Mouse (Mus musculus) heart, embryonic 16.5 days (tissue): ENCODE measurements at regions not wholly inside any gene's neighbourhood (a gene's known extent, or its start where the extent isn't known, plus 50 kb on each side); places are given as distances from the start of the nearest gene placed in this dataset.

Experiments
- ATAC-seq: fragments of 200-750 bp; cut with Nextera tagmentation; replicated peaks from 2 replicates; pipeline ENCODE4 v1.8.0; 2017; ENCODE audit warnings: moderate number of reproducible peaks; ENCODE audit not compliant: insufficient read depth, low FRiP score; ENCODE audit errors: extremely low read depth
- H3K27ac ChIP-seq: fragments of 300-500 bp; sonication (generic); 2 replicates; pipeline ENCODE4 v1.5.1; 2014; ENCODE audit warnings: mild to moderate bottlenecking, low read length, control low read depth, moderate library complexity
- H3K27me3 ChIP-seq: fragments of 300-500 bp; sonication (generic); 2 replicates; pipeline ENCODE4 v1.6.1; 2014; ENCODE audit warnings: low read length, mixed read lengths; ENCODE audit not compliant: control insufficient read depth, insufficient read depth
- H3K36me3 ChIP-seq: fragments of 300-500 bp; sonication (generic); 2 replicates; pipeline ENCODE4 v1.6.1; 2014; ENCODE audit not compliant: control insufficient read depth, insufficient read depth
- H3K4me1 ChIP-seq: fragments of 300-500 bp; sonication (generic); 2 replicates; pipeline ENCODE4 v1.6.1; 2014; ENCODE audit warnings: low read length, mixed read lengths; ENCODE audit not compliant: control insufficient read depth, insufficient read depth
- H3K4me2 ChIP-seq: fragments of 300-500 bp; sonication (generic); 2 replicates; pipeline ENCODE4 v1.6.1; 2014; ENCODE audit warnings: low read depth, mild to moderate bottlenecking, control low read depth, low read length
- H3K4me3 ChIP-seq: fragments of 300-500 bp; sonication (generic); 2 replicates; pipeline ENCODE4 v1.5.1; 2014; ENCODE audit warnings: mild to moderate bottlenecking, control low read depth, low read length
- H3K9ac ChIP-seq: fragments of 300-500 bp; sonication (generic); 2 replicates; pipeline ENCODE4 v1.6.1; 2014; ENCODE audit warnings: low read length, control low read depth
- H3K9me3 ChIP-seq: fragments of 300-500 bp; sonication (generic); replicated peaks from 2 replicates; pipeline ENCODE4 v1.6.1; 2016; ENCODE audit warnings: low read length; ENCODE audit not compliant: control insufficient read depth
- WGBS: fragments of 180-500 bp; shearing (Covaris S2); extraction: QIAGEN DNeasy Blood & Tissue Kit; methylation state at CpG from one replicate; pipeline ENCODE4 v1.1.7; 2014; 5-methylcytosine and 5-hydroxymethylcytosine counted together

- Histone ChIP-seq H3K4me1 (0 out of 2 replicates have a peak, but pooled peaks cover 2% of the 10 kb centered on the region), H3K36me3 (no peaks in the 10 kb centered on the region), H3K4me3 (no peak overlapping the region), H3K4me2 (no peak overlapping the region), H3K27ac (no peak overlapping the region), H3K27me3 (no peaks in the 10 kb centered on the region), H3K9ac (no peak overlapping the region), H3K9me3 (peaks cover 4% of the 10 kb centered on the region)
- ATAC-seq, result no peak
- 36% methylated on average over 3 of the region's 3 CpGs for WGBS
Measured at GRCm38 (mm10) chr1:164678303-164678702, 118.1 kb upstream of the Dpt start.

- WGBS, result 93% methylated on average over 1 of the region's 1 CpGs
- H3K36me3 ChIP-seq, result no peaks in the 10 kb centered on the region
- ATAC-seq, result no peak
- H3K9ac ChIP-seq, result no peak overlapping the region
- peaks cover 3% of the 10 kb centered on the region for H3K4me1 ChIP-seq
- no peaks in the 10 kb centered on the region for H3K27me3 ChIP-seq
- H3K4me3 ChIP-seq, result no peak overlapping the region
- H3K9me3 ChIP-seq, result no peaks in the 10 kb centered on the region
- no peak overlapping the region for H3K4me2 ChIP-seq
- H3K27ac ChIP-seq, result no peak overlapping the region
Measured at GRCm38 (mm10) chr1:164652244-164652643, 144.2 kb upstream of the Dpt start.

GRCm38 (mm10) chr1:164637901-164638462 is 158.5 kb upstream of the Dpt start:
- Histone ChIP-seq H3K4me2 (no peak overlapping the region), H3K36me3 (no peaks in the 10 kb centered on the region), H3K9me3 (no peaks in the 10 kb centered on the region), H3K27ac (no peak overlapping the region), H3K4me3 (no peak overlapping the region), H3K27me3 (no peaks in the 10 kb centered on the region), H3K4me1 (no peaks in the 10 kb centered on the region), H3K9ac (no peak overlapping the region)
- no peak for ATAC-seq
- WGBS, result 85% methylated on average over 7 of the region's 7 CpGs

GRCm38 (mm10) chr1:164631679-164632078 is 164.8 kb upstream of the Dpt start:
- H3K4me3 ChIP-seq, result no peak overlapping the region
- H3K4me2 ChIP-seq, result no peak overlapping the region
- no peak overlapping the region for H3K9ac ChIP-seq
- H3K9me3 ChIP-seq, result no peaks in the 10 kb centered on the region
- no peaks in the 10 kb centered on the region for H3K27me3 ChIP-seq
- no peak overlapping the region for H3K27ac ChIP-seq
- no peaks in the 10 kb centered on the region for H3K36me3 ChIP-seq
- no peak for ATAC-seq
- WGBS, result 63% methylated on average over 6 of the region's 6 CpGs
- no peaks in the 10 kb centered on the region; the same call in 1 of the 2 replicates for H3K4me1 ChIP-seq

- Histone ChIP-seq H3K4me2 (no peak overlapping the region), H3K36me3 (no peaks in the 10 kb centered on the region), H3K9ac (no peak overlapping the region), H3K9me3 (no peaks in the 10 kb centered on the region), H3K4me1 (no peaks in the 10 kb centered on the region; the same call in 1 of the 2 replicates), H3K27me3 (no peaks in the 10 kb centered on the region), H3K27ac (no peak overlapping the region), H3K4me3 (no peak overlapping the region)
- ATAC-seq, result no peak
- WGBS, result 65% methylated on average over 8 of the region's 8 CpGs
Measured at GRCm38 (mm10) chr1:164628840-164629239, 167.6 kb upstream of the Dpt start.

- Histone ChIP-seq H3K9me3 (no peaks in the 10 kb centered on the region), H3K36me3 (no peaks in the 10 kb centered on the region), H3K4me2 (no peak overlapping the region), H3K9ac (no peak overlapping the region), H3K27me3 (no peaks in the 10 kb centered on the region), H3K27ac (no peak overlapping the region), H3K4me1 (peaks cover 2% of the 10 kb centered on the region; the same call in 1 of the 2 replicates), H3K4me3 (no peak overlapping the region)
- no peak for ATAC-seq
- 90% methylated on average over 4 of the region's 4 CpGs for WGBS
Measured at GRCm38 (mm10) chr1:164622946-164623345, 164.8 kb upstream of the Atp1b1 start.

- no peak for ATAC-seq
- no peak overlapping the region for H3K4me2 ChIP-seq
Measured at GRCm38 (mm10) chr1:164622417-164622816, 164.3 kb upstream of the Atp1b1 start.

GRCm38 (mm10) chr1:164620129-164620528 is 162.0 kb upstream of the Atp1b1 start:
- H3K4me3 ChIP-seq, result no peak overlapping the region
- H3K9me3 ChIP-seq, result no peaks in the 10 kb centered on the region
- H3K27me3 ChIP-seq, result no peaks in the 10 kb centered on the region
- H3K27ac ChIP-seq, result no peak overlapping the region
- 74% methylated on average over 1 of the region's 1 CpGs for WGBS
- ATAC-seq, result no peak
- H3K36me3 ChIP-seq, result no peaks in the 10 kb centered on the region
- H3K4me2 ChIP-seq, result no peak overlapping the region
- no peak overlapping the region for H3K9ac ChIP-seq
- peaks cover 2% of the 10 kb centered on the region; the same call in 1 of the 2 replicates for H3K4me1 ChIP-seq

More at GRCm38 (mm10) chr1:164622417-164622816, 164.3 kb upstream of the Atp1b1 start:
- no peaks in the 10 kb centered on the region for H3K9me3 ChIP-seq
- H3K27me3 ChIP-seq, result no peaks in the 10 kb centered on the region
- no peak overlapping the region for H3K9ac ChIP-seq
- no peaks in the 10 kb centered on the region for H3K36me3 ChIP-seq
- 90% methylated on average over 3 of the region's 3 CpGs for WGBS
- no peak overlapping the region for H3K4me3 ChIP-seq
- no peak overlapping the region for H3K27ac ChIP-seq
- peaks cover 2% of the 10 kb centered on the region; the same call in 1 of the 2 replicates for H3K4me1 ChIP-seq

- H3K27ac ChIP-seq, result no peak overlapping the region
- no peaks in the 10 kb centered on the region for H3K27me3 ChIP-seq
- H3K36me3 ChIP-seq, result no peaks in the 10 kb centered on the region
- no peak overlapping the region for H3K9ac ChIP-seq
- no peak overlapping the region for H3K4me3 ChIP-seq
- H3K4me1 ChIP-seq, result peaks cover 2% of the 10 kb centered on the region; the same call in 1 of the 2 replicates
- no peak overlapping the region for H3K4me2 ChIP-seq
- no peak for ATAC-seq
- H3K9me3 ChIP-seq, result no peaks in the 10 kb centered on the region
Measured at GRCm38 (mm10) chr1:164617871-164618270, 159.7 kb upstream of the Atp1b1 start.
